Mouse (Mus musculus): ENCODE data around the gene Atxn1. TPM values are rescaled to one million over a fixed set of nuclear protein-coding genes. Genes with fewer than 3 reads are reported as not detected.

The Atxn1 gene
- polyA plus RNA-seq, 1 experiment from 2014 or later, result 2.3 TPM

- H3K4me3 ChIP-seq (replicated peaks), result 0 out of 2 replicates have a peak overlapping the region, but pooled peaks have one; percentile 1
These were observed 449.9 kb downstream of the Atxn1 start for GRCm38 (mm10) chr13:45514832-45515422.

GRCm38 (mm10) chr13:45514115-45514514, 450.7 kb downstream of the Atxn1 start:
- H3K27ac ChIP-seq (replicated peaks), result peak overlapping the region; percentile 95
- peaks cover 98% of the 10 kb centered on the region for H3K4me1 ChIP-seq (replicated peaks)
- no peaks in the 10 kb centered on the region for H3K9me3 ChIP-seq (replicated peaks)
- H3K9ac ChIP-seq, result peak overlapping the region; percentile 94
- H3K36me3 ChIP-seq (replicated peaks), result peaks cover 63% of the 10 kb centered on the region
- ATAC-seq (ENCODE audit: insufficient read depth), result no peak
- WGBS (ENCODE audit: insufficient replicate concordance), result 13% methylated on average over 5 of the region's 5 CpGs
- peak overlapping the region; percentile 77 for H3K4me2 ChIP-seq
- H3K4me3 ChIP-seq (replicated peaks), result peak overlapping the region; percentile 86
- 0 out of 2 replicates have a peak, but pooled peaks cover 4% of the 10 kb centered on the region for H3K27me3 ChIP-seq

More at GRCm38 (mm10) chr13:45514832-45515422, 449.9 kb downstream of the Atxn1 start:
- 61% methylated on average over 8 of the region's 8 CpGs for WGBS (ENCODE audit: insufficient replicate concordance)
- H3K36me3 ChIP-seq (replicated peaks), result peaks cover 71% of the 10 kb centered on the region
- no peaks in the 10 kb centered on the region for H3K9me3 ChIP-seq (replicated peaks)
- 0 out of 2 replicates have a peak, but pooled peaks cover 4% of the 10 kb centered on the region for H3K27me3 ChIP-seq
- peak overlapping the region; percentile 94; the same call in 1 of the 2 replicates for H3K9ac ChIP-seq
- H3K4me1 ChIP-seq (replicated peaks), result peaks cover 95% of the 10 kb centered on the region
- no peak for ATAC-seq (ENCODE audit: insufficient read depth)
- peak overlapping the region; percentile 77 for H3K4me2 ChIP-seq
- peak overlapping the region; percentile 95 for H3K27ac ChIP-seq (replicated peaks)

DNA sequence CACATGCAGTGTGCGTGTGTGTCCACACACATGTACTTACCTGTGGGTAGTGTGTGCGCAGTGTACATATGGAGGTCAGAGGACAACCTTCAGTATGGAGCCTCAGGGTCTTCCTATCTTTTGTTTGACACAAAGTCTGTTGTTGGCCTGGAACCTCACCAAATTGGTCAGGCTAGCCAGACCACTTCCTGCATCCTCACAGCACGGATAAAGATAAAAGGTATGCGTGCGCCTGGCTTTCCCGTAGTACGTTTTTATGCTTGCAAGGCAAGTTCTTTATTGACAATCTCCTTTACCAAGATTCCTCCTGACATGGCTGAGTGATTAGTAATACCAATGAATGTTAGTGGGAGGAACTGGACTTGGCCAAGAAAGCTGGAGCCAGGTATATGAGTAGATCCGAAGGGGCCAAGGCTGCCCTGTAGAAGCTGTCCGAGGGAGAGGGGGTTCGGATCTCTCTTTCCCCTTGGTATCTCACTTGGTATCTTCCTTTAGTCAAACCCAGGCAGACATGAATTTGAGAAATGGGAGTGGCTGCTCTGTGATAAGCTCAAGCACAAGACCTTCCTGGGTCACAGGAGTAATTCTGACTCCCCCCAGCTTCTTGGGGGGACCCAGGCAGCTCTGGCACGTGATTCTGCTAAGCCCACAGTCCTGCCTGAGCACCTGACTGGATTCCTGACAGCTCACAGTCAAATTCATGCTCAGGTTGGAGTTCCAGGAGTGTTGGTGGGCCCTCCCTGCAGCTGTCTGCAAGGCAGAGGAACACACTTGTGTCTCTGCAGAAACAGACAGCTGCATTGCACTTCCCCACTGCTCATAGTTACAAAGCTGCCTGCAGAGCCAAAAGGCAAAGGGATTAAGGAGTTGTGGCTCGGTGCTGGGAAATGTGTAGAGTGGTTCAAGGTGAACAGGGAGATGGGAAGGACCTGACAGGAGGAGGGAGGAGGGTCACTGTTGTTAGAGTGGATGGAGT, 451.5 kb downstream of the Atxn1 start:
- 28% methylated on average over 12 of the region's 12 CpGs for WGBS (ENCODE audit: insufficient replicate concordance)
- Histone ChIP-seq H3K36me3 (replicated peaks) (peaks cover 55% of the 10 kb centered on the region), H3K27ac (replicated peaks) (peak overlapping the region; percentile 95), H3K4me2 (peak overlapping the region; percentile 77), H3K4me1 (replicated peaks) (peaks cover 94% of the 10 kb centered on the region), H3K9ac (peak overlapping the region; percentile 94), H3K4me3 (replicated peaks) (peak overlapping the region; percentile 86), H3K9me3 (replicated peaks) (no peaks in the 10 kb centered on the region), H3K27me3 (0 out of 2 replicates have a peak, but pooled peaks cover 7% of the 10 kb centered on the region)
- peak; percentile 16 for ATAC-seq (ENCODE audit: insufficient read depth)

DNA sequence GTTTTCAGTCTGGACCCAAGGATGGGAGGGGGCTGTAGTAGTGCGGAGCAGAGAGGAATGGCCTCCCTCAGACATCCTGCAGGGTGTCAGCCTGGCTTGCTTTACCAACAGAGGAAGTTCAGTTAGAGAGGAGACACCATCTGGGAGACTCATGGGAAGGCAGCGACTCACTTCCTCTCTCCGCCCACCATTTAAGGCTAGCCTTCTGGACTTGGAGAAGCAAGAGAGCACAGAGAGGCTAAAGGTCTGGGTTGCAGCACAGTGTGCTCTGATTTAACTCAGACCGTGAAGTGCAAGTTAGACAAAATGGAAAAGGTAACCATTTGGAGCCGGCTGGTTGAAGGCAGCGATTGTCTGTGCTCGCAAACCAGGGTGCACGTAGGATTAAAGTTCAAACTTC, 452.3 kb downstream of the Atxn1 start:
- peak overlapping the region; percentile 94 for H3K9ac ChIP-seq
- 36% methylated on average over 8 of the region's 8 CpGs for WGBS (ENCODE audit: insufficient replicate concordance)
- H3K27me3 ChIP-seq, result peaks cover 7% of the 10 kb centered on the region; the same call in 1 of the 2 replicates
- H3K9me3 ChIP-seq (replicated peaks), result no peaks in the 10 kb centered on the region
- peak overlapping the region; percentile 95 for H3K27ac ChIP-seq (replicated peaks)
- ATAC-seq (ENCODE audit: insufficient read depth), result peak; percentile 2; the same call in 1 of the 2 replicates
- H3K4me3 ChIP-seq (replicated peaks), result peak overlapping the region; percentile 86
- H3K36me3 ChIP-seq (replicated peaks), result peaks cover 47% of the 10 kb centered on the region
- H3K4me2 ChIP-seq, result peak overlapping the region; percentile 77
- peaks cover 87% of the 10 kb centered on the region for H3K4me1 ChIP-seq (replicated peaks)

GRCm38 (mm10) chr13:45511706-45512435, 452.9 kb downstream of the Atxn1 start:
- H3K27me3 ChIP-seq, result peaks cover 7% of the 10 kb centered on the region; the same call in 1 of the 2 replicates
- peak overlapping the region; percentile 77 for H3K4me2 ChIP-seq
- no peaks in the 10 kb centered on the region for H3K9me3 ChIP-seq (replicated peaks)
- H3K9ac ChIP-seq, result peak overlapping the region; percentile 94
- H3K4me3 ChIP-seq (replicated peaks), result peak overlapping the region; percentile 86
- H3K36me3 ChIP-seq (replicated peaks), result peaks cover 40% of the 10 kb centered on the region
- WGBS (ENCODE audit: insufficient replicate concordance), result 24% methylated on average over 6 of the region's 6 CpGs
- peak; percentile 63 for ATAC-seq (ENCODE audit: insufficient read depth)
- H3K27ac ChIP-seq (replicated peaks), result peak overlapping the region; percentile 95
- H3K4me1 ChIP-seq (replicated peaks), result peaks cover 85% of the 10 kb centered on the region

DNA sequence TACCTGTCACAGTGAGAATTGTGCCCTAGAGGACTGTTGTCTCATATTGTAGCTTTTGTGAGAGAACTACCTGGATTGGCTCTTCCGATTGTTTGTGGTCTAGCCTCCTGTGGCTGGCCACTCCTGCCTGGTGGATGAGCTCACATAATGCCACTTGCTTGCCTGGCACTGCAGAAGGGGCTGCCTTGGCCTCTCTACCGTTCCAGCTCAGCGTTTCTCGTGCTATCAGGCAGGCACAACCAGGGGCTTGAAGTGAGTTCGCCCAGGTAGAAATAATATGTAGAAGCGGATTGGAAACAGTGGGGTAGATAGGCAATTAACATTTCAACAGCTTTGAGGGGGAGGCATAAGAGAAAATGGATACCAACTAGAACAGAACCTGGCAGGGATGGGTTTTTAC, 455.4 kb downstream of the Atxn1 start:
- H3K4me3 ChIP-seq (replicated peaks), result peak overlapping the region; percentile 86
- WGBS (ENCODE audit: insufficient replicate concordance), result 41% methylated on average over 6 of the region's 6 CpGs
- peaks cover 15% of the 10 kb centered on the region for H3K36me3 ChIP-seq (replicated peaks)
- H3K27ac ChIP-seq (replicated peaks), result peak overlapping the region; percentile 95
- no peak for ATAC-seq (ENCODE audit: insufficient read depth)
- peak overlapping the region; percentile 77 for H3K4me2 ChIP-seq
- H3K9ac ChIP-seq, result peak overlapping the region; percentile 94
- peaks cover 3% of the 10 kb centered on the region; the same call in 1 of the 2 replicates for H3K27me3 ChIP-seq
- no peaks in the 10 kb centered on the region for H3K9me3 ChIP-seq (replicated peaks)
- peaks cover 75% of the 10 kb centered on the region for H3K4me1 ChIP-seq (replicated peaks)

DNA sequence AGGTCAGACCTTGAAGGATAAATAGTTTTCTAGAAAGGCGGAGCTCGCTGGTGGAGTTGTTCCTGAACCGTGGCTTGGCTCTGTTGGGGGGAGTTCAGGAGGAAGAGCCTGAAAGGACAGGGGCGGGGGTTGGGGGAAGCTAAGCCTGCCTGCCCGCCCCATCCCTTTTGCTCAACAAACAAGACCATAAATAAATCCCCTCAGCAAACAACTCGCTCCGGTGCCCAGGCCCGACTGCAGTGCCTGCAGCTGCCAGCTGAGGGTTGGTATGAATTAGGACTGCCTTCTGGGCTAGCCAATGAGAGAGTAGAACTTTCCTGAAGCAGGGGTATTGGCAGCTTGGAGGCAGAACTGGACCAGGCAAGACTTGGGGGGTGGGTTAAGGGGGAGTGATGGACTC, 456.3 kb downstream of the Atxn1 start:
- H3K4me2 ChIP-seq, result peak overlapping the region; percentile 77
- no peaks in the 10 kb centered on the region for H3K9me3 ChIP-seq (replicated peaks)
- H3K27me3 ChIP-seq, result peaks cover 3% of the 10 kb centered on the region; the same call in 1 of the 2 replicates
- peaks cover 11% of the 10 kb centered on the region for H3K36me3 ChIP-seq (replicated peaks)
- peak; percentile 38 for ATAC-seq (ENCODE audit: insufficient read depth)
- peak overlapping the region; percentile 94 for H3K9ac ChIP-seq
- peaks cover 75% of the 10 kb centered on the region for H3K4me1 ChIP-seq (replicated peaks)
- H3K4me3 ChIP-seq (replicated peaks), result peak overlapping the region; percentile 86
- 1% methylated on average over 8 of the region's 8 CpGs for WGBS (ENCODE audit: insufficient replicate concordance)
- peak overlapping the region; percentile 95 for H3K27ac ChIP-seq (replicated peaks)

GRCm38 (mm10) chr13:45507274-45508229, 457.3 kb downstream of the Atxn1 start, which contains the start of gene Gmpr:
Gene Gmpr (plus strand): TSS chr13:45507444.
- peak; percentile 69 for ATAC-seq (ENCODE audit: insufficient read depth)
- Histone ChIP-seq H3K36me3 (replicated peaks) (peaks cover 4% of the 10 kb centered on the region), H3K4me2 (peak within 1 kb of the TSS; percentile 77), H3K4me3 (replicated peaks) (peak within 1 kb of the TSS; percentile 86), H3K4me1 (replicated peaks) (peaks cover 75% of the 10 kb centered on the region), H3K9ac (peak within 1 kb of the TSS; percentile 94), H3K27me3 (peaks cover 3% of the 10 kb centered on the region; the same call in 1 of the 2 replicates), H3K27ac (replicated peaks) (peak within 1 kb of the TSS; percentile 95), H3K9me3 (replicated peaks) (no peaks in the 10 kb centered on the region)
- under 1% methylated on average over 63 of the region's 63 CpGs for WGBS (ENCODE audit: insufficient replicate concordance)

DNA sequence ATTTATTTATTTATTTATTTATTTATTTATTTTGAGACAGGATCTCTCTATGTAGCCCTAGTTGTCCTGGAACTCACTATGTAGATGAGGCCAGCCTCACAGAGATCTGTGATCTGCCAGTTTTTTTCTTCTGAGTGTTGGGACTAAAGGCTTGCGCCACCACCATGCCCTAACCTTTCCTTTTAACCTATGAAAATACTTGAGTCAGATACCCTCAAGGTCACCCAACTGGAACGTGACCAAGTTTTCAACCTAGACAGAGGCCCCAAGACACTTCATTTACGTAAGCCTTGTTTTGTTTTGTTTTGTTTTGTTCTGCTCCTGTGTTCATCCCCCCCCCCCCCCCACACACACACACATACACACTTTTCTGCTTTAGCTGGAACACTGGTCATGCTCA, 459.3 kb downstream of the Atxn1 start:
- 89% methylated on average over 3 of the region's 3 CpGs for WGBS (ENCODE audit: insufficient replicate concordance)
- H3K36me3 ChIP-seq (replicated peaks), result no peaks in the 10 kb centered on the region
- ATAC-seq (ENCODE audit: insufficient read depth), result no peak
- H3K4me2 ChIP-seq, result no peak overlapping the region
- peaks cover 74% of the 10 kb centered on the region for H3K4me1 ChIP-seq (replicated peaks)
- H3K9ac ChIP-seq, result no peak overlapping the region
- H3K27ac ChIP-seq (replicated peaks), result no peak overlapping the region; the same call in 1 of the 2 replicates
- H3K4me3 ChIP-seq (replicated peaks), result no peak overlapping the region
- 0 out of 2 replicates have a peak, but pooled peaks cover under 1% of the 10 kb centered on the region for H3K9me3 ChIP-seq (replicated peaks)
- peaks cover 3% of the 10 kb centered on the region; the same call in 1 of the 2 replicates for H3K27me3 ChIP-seq
